Mouse (Mus musculus) erythroid progenitor cell, adult 5-6 weeks (primary cell): ENCODE data around the gene Anapc16. TPM values are rescaled to one million over a fixed set of nuclear protein-coding genes. Genes with fewer than 3 reads are reported as not detected.

Experiments
- ATAC-seq: replicated peaks from 2 replicates; pipeline ENCODE4 v1.8.0; 2016; ENCODE audit warnings: moderate number of reproducible peaks, mild to moderate bottlenecking, moderate TSS enrichment, inconsistent platforms; ENCODE audit not compliant: poor library complexity, low FRiP score, severe bottlenecking
- total RNA-seq, 2 experiments: library from RNA; stranded (forward) in 1 of 2; stranded (reverse) in 1 of 2; fragments of 150-400 nt in 1 of 2; fragments of 186-747, 209-891 nt in 1 of 2; gene quantifications; 2 replicates each; pipeline versions ENCODE4 v1.2.3 to v1.2.4; 2015 to 2017; ENCODE audit warnings: low replicate concordance in 2 of 2

Gene Anapc16
- total RNA-seq, 2 experiments from 2014 or later = 36.5 to 54.5 TPM

DNA sequence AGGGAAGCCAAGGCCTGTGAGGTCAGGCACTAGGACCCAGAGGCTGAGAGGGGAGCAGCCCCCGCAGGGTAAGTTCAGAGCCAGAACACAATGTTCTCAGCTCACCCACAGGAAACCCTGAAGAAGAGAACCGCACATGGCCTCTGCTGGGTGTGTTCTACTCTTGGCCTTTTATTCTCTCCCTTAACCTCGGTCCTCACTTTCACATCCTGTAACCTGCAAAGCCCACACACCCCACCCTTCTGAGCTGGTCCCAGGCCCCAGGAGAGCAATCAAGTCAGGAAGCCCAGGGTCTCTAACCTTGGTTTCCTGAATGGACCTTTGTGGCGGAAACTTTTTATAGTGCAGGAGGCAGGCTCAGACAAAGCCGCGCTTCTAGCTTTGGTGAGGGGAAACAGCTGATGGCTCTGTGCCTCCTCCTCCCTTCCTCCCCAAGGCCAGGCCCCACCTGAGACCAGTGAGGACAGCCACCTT, 28.7 kb downstream of the Anapc16 start:
- ATAC-seq = no peak

GRCm38 (mm10) chr10:59973400-59973799, 29.5 kb downstream of the Anapc16 start:
- ATAC-seq = no peak

- no peak for ATAC-seq
Measured at GRCm38 (mm10) chr10:59972999-59973398, 29.9 kb downstream of the Anapc16 start.

DNA sequence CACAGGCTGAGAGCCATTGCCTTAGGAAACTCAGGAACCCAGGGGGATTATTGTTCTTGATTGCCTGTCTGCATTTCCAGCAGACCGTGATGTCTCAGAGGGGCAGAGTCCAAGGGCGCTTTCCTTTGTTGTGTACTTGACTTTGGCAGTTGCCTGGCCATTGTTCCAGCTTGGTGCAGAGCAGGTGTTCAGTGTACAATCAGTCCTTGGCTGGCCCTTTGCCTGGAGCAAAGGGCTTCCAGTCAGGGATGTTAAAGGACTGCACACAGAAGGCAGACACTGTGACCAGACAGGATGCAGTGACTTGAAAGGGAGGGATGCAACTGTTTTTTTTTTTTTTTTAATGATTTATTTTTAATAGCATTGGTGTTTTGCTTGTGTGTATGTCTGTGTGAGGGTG, 30.4 kb downstream of the Anapc16 start:
- ATAC-seq = no peak

DNA sequence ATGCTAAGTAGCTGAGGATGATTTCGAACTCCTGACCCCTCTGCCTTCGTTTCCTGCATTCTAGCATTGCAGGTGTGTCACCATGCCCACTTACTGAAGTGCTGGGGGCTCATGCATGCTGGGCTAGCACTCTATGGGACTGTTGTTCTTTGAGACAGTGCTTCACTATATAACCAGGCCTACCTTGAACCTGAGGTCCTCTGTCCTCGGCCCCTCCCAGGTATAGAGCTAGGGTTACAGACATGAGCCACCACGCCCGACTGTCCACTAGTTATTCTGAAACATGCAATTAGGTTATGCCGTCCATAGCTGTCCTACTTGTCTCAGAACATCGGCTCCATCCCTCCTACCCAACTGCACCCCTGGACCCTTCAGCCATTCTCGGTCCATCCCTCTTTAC, 31.1 kb downstream of the Anapc16 start:
- no peak for ATAC-seq

DNA sequence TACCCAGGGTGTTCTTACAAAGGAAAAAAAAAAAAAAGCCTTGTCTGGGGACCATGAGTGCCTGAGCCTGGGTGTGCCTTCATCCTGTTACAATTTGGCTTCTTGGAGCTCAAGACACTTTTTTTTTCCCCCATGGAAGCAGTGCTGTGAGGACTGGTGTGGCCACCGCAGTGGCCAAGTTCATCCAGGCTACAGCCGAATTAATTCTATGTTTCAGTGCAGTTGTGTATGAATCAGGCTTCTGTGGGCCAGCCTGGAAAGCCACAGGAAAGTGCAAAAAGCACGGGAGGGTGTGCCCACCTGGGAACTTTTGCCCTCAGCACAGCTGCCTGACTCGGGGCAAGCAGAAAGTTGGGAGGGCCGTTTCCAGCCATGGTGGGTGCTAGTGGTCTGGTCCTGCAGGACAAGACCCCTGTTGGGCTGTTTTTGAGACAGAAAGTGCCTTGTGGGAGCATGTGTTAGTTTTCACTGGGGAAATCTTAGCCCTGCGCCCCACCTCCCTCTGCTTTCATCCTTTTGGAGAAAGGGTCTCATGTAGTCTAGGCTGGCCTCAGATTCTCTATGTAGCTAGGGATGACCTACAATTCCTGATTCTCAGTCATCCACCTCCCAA, 32.4 kb downstream of the Anapc16 start:
- ATAC-seq = no peak

GRCm38 (mm10) chr10:59969821-59970449, 33.0 kb downstream of the Anapc16 start:
- ATAC-seq = no peak; the same call in 1 of the 2 replicates

DNA sequence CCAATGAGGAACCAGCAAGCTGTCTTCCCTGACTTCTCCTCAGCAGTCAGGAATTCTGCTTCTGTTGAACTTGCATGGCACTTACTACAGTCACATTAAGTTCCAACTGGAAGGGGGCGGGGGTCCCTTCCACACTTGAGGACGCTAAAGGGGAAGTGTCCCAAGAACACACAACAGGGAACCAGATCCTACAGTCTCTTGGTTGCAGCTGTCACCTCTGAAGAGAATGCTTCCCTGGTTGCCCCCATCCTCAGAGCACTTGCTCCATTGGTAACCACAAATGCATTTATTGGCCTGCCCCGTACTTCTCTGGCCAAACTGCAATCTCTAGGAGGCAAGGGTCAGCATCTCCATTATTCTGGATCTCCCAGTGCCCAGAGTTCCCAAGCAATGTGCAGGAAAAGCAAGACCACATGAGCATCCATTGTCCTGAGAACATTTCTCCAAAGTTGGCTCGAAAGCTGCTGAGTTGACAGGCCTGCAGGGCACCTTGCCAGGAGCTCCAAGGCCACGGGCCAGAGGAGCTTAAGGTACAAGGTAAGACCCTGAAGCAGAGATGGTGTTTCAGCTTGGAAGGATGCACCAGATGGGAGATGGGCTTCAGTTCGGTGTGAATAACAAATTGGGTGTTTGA, 35.5 kb downstream of the Anapc16 start:
- no peak for ATAC-seq

DNA sequence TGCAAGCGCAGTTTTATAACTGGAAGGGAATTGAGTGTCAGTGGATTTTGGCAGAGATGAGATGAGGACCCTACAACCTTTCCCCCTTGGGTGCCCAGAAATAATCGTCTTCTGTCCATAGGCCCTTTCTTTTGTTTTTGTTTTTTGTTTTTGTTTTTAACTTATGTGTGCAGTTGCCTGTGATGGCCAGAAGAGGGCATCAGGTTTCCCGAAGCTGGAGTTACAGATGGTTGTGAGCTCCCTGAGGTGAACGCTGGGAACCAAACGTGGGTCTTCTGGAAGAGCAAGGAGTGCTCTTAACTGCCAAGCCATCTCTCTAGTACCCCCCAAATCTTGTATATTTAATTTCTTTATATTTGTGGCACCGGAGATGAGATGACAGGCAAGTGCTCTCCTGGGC, 36.2 kb downstream of the Anapc16 start:
- ATAC-seq = no peak

GRCm38 (mm10) chr10:59965788-59966187, 37.1 kb downstream of the Anapc16 start:
- ATAC-seq = no peak

- ATAC-seq = no peak
Measured at GRCm38 (mm10) chr10:59965362-59965695, 37.6 kb downstream of the Anapc16 start.

- no peak for ATAC-seq
Measured at GRCm38 (mm10) chr10:59964504-59965361, 38.2 kb downstream of the Anapc16 start.

DNA sequence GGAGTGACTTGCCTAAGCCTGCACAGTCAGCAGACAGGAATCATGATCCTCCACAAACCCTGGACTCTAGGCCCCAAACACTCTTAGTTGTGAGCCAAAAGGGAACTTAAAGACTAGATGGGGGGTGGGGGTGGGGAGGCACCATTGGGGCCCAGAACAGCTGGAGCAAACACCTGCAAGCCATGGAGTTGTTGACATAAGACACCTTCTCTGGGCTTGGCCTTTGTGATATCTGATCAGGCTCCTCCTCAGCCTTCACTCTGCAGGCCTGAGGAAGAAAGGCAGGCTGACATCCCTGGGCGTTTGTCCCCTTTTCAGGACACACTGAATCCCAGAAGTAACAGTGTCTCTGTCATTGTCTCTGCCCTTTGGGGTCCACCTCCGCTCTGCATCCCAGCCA, 39.3 kb downstream of the Anapc16 start:
- ATAC-seq = no peak

DNA sequence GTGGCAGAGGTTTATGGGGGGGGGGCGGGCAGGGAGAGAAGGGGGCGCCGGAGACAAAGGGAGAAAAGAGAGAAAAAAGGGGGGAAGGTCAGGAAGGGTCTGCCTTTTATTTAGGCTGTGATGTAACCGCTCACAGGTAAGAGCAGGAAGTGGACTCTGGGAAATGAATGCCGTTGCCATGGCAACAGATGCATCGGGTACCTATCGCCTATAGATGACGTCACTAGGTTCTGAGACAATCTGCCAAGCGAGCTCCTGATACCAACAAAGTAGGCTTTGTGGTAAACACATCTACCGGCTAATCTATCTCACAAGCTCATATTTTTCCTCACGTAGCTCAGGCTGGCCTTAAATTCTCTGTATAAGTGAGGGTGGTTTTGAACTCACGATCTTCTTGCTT, 43.4 kb downstream of the Anapc16 start:
- ATAC-seq = no peak

DNA sequence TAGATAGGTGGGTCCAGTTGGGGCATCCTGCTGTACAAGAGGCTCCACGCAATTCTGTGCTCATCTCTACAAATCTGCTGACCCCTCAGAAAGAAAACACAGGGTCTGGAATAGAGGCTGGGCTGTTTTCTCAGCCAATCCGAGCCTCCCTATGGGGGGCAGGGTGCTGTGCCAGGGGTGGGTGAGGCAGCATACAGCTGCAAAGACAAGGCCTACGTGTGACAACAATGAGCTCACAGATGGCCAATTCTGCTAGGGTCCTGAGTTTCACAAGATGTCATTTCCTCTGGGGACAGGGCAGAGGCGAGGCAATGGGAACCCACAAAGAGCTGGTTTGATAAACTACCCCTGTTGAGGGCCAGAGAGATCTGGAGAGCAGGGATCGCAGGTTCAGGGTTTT, 44.5 kb downstream of the Anapc16 start:
- ATAC-seq = no peak

DNA sequence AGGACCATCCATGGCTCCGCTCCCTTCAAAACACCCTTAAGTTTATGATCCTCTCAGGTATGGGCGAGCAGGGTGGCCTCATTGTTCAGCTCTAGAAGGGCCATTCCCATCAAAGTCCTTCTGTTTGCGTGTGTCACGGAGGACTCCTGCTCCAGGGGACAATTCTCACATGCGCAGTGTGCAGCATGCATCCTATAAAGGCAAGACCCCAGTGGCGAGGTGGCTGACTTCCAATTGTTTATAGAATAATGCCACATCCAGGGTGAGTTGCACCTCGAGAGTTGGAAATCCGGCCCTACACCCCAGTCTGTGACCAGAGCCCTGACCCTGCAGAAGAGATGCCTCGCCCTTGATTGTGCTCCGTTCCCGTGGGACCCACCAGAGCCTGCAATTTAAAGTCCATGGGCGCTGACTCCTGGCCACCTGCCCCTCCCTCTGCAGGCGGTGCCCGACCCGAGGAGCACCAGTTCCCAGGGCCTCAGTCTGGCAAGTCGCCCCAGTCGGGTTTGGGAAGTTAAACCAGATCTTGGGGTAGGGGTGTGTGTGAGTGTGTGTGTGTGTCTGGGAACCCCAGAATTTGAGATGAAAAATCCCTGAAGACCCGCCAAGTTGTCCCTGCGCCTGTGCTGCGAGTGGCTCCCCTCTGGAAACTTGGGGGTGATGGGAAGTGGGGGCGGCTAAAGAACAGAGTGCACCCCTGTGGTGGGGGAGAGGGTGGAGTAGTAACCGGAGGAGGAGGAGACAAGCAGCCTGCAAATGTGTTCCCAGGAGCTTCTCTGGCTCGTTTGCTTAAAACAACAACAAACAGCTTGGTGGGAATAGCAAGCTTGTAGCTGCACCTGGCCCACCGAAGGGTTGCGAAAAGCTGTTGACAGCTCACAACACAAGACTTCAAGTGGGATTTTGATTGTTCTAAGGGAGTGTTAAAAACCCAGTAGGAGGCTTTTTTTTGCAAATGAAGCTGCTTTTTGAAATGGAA, 45.5 kb downstream of the Anapc16 start:
- ATAC-seq = no peak

DNA sequence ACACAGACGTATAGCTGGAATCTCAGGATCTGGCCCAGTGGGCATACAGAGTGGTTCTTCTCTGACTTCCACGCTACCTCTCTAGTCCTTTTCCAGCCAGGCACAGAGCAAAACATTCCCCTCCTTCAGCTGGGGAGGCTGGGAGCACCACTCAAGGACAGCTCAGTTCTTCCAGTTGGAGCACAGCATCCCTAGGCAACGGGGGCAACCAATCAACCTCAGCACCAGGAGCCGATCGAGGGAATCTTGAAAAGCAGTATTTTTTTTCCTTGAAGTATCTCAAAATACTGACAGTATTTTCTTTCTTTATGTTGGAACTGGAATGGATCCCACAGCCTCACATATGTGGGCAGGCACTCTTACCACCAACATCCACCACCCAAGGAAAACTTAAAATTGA, 46.3 kb downstream of the Anapc16 start:
- no peak for ATAC-seq

- no peak for ATAC-seq
Measured at GRCm38 (mm10) chr10:59953564-59954039, 49.3 kb downstream of the Anapc16 start.
